Mouse (Mus musculus) ES-Bruce4 (cell line): Measurements from ENCODE around the gene Rnf4. TPM values are rescaled to one million over a fixed set of nuclear protein-coding genes. Genes with fewer than 3 reads are reported as not detected.

Source experiments
- H3K27ac ChIP-seq: 2 replicates; pipeline ENCODE4 v1.5.1; 2012; ENCODE audit warnings: low read length, inconsistent platforms; ENCODE audit not compliant: insufficient read depth
- H3K27me3 ChIP-seq: 2 replicates; pipeline ENCODE4 v1.6.1; 2012; ENCODE audit warnings: mild to moderate bottlenecking, low read length, inconsistent platforms; ENCODE audit not compliant: control insufficient read depth, poor library complexity, insufficient read depth, severe bottlenecking
- H3K36me3 ChIP-seq: 2 replicates; pipeline ENCODE4 v1.6.1; 2012; ENCODE audit warnings: inconsistent platforms, mild to moderate bottlenecking, low read length, moderate library complexity; ENCODE audit not compliant: control insufficient read depth, poor library complexity, insufficient read depth, severe bottlenecking
- H3K4me1 ChIP-seq: one replicate; pipeline ENCODE4 v1.8.1; 2011; ENCODE audit warnings: low read length; ENCODE audit not compliant: control insufficient read depth, insufficient read depth
- H3K4me3 ChIP-seq: 2 replicates; pipeline ENCODE4 v1.5.1; 2011; ENCODE audit warnings: low read depth, mild to moderate bottlenecking, low read length
- H3K9ac ChIP-seq: 2 replicates; pipeline ENCODE4 v1.6.1; 2012; ENCODE audit warnings: low read depth, mild to moderate bottlenecking, inconsistent platforms; ENCODE audit not compliant: poor library complexity, severe bottlenecking
- H3K9me3 ChIP-seq: replicated peaks from 2 replicates; pipeline ENCODE4 v1.6.1; 2012; ENCODE audit warnings: mild to moderate bottlenecking, low read length, inconsistent platforms; ENCODE audit not compliant: control insufficient read depth, poor library complexity, insufficient read depth, severe bottlenecking
- CTCF ChIP-seq: IDR thresholded peaks from one replicate; pipeline ENCODE4 v1.8.1; 2011; ENCODE audit warnings: low read depth, low read length
- EP300 ChIP-seq: IDR thresholded peaks from 2 replicates; pipeline ENCODE4 v1.6.1; 2011; ENCODE audit warnings: low read depth, low read length; ENCODE audit not compliant: insufficient read depth
- POLR2A ChIP-seq: IDR thresholded peaks from one replicate; pipeline ENCODE4 v1.8.1; 2011; ENCODE audit warnings: low read length; ENCODE audit not compliant: insufficient read depth
- polyA plus RNA-seq: library from polyadenylated mRNA; stranded (reverse); fragments of >200 nt; gene quantifications from 2 replicates; pipeline ENCODE4 v1.2.4, GENCODE M21; 2011; ENCODE audit warnings: low read depth; ENCODE audit not compliant: missing spikeins, insufficient read depth, insufficient read length

Gene Rnf4
- polyA plus RNA-seq, 1 experiment, result 210 TPM

DNA sequence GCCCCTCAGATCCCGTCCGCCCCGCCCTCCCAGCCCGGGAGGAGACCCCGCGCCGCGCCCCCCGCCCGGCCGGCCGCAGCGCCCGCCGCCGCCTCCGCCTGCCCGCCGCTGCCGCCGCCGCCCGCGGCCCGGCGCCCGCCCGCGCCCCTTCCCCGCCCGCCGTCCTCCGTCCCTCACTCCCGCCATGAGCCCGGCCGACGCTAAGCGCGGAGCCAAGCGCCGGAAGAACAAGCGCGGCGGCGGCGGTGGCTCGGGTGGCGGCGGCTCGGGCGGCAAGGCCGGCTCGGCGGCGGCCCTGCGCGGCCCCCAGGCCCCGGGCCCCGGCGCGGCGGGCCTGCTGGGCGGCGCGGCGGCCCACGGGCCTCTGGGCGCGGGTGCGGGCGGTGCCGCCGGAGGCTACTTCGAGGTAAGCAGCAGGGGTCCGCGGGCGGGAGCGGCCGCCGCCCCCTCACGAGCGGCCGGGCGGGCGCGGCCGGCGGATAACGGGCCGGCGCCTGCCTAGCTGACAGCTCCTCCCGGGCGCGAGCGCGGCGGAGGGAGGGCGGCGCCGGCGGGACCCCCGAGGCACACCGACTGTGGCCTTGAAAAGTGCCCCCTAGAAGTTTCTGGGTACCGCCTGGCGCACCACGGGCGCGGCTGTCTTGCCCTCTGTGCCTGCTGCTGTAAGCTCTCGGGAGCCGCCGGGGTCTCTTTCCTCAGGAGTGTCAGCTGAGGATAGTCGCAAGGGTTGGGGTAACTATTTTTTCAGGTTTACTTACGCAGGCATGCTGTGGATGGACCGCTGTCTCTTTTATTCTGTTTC, 34.1 kb downstream of the Rnf4 start:
- peak overlapping the region; percentile 76 for H3K4me3 ChIP-seq
- H3K36me3 ChIP-seq, result no peaks in the 10 kb centered on the region
- H3K27me3 ChIP-seq, result no peaks in the 10 kb centered on the region
- no peak for TF ChIP-seq CTCF
- no peak for TF ChIP-seq POLR2A
- no peak for TF ChIP-seq EP300
- H3K27ac ChIP-seq, result no peak overlapping the region
- peak overlapping the region; percentile 97 for H3K9ac ChIP-seq
- no peaks in the 10 kb centered on the region for H3K9me3 ChIP-seq
- no peaks in the 10 kb centered on the region for H3K4me1 ChIP-seq

DNA sequence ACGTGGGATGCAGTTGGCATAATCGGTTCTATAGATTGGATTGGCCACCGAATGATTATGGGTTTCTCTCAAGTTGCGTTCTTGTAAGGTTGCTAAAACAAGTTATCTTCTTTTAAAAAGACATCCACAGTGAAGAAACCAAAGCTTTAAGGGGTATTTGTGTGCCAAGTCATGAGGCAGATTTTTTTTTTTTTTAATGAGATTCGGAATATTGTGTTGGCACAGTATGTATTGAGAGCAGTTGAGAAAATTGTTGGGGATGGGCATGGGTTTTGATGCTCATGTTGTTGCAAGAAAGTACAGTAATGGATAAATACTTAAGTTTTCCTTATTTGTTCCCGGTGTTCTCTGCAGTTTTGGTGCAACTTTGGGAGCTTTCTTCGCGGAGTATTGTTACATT, 34.8 kb downstream of the Rnf4 start:
- Histone ChIP-seq H3K4me1 (no peaks in the 10 kb centered on the region), H3K9me3 (no peaks in the 10 kb centered on the region), H3K27me3 (no peaks in the 10 kb centered on the region), H3K27ac (no peak overlapping the region), H3K4me3 (peak overlapping the region; percentile 76), H3K9ac (peak overlapping the region; percentile 97), H3K36me3 (no peaks in the 10 kb centered on the region)
- TF ChIP-seq POLR2A, result no peak
- no peak for TF ChIP-seq EP300
- TF ChIP-seq CTCF, result no peak

DNA sequence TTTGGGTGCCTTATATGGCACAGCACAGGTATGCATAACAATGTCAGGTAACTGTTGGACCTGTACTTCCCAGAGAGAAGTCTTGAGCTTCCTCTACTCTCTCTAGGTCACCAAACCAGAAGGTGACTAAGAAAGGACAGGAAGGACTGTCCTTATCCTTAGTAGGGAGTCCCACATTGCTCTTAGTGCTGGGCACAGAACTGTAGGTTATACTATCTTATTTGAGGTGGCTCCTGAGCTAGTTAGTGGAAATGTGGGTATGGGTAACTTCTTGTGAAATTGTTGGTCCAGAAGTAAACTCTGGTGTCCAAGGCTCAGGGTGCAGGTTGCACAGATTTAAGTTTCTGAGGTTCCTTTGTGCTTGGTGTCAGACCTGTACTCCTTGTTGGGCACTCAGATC, 36.1 kb downstream of the Rnf4 start:
- Histone ChIP-seq H3K9ac (no peak overlapping the region), H3K4me1 (no peaks in the 10 kb centered on the region), H3K9me3 (no peaks in the 10 kb centered on the region), H3K27ac (no peak overlapping the region), H3K36me3 (no peaks in the 10 kb centered on the region), H3K4me3 (no peak overlapping the region), H3K27me3 (no peaks in the 10 kb centered on the region)
- TF ChIP-seq CTCF, result no peak
- no peak for TF ChIP-seq POLR2A
- TF ChIP-seq EP300, result no peak

DNA sequence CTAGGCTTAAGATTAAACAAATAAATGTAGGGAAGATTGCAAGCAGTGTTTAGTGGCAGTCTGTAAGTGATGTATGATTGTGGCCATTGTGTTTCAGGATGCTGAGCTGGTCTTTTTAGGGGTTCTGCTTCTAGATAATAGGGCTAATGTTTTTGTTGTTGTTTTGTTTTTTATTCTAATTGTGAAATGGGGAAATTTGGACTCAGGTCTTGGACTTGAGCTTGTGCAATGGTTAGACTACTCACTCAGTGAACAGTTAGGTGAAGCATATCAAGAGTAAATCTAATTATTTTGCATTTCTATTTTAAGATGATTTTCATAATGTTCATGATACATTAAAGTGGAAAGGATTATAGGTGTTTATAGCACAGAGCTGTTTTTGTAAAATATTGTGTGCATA, 36.5 kb downstream of the Rnf4 start:
- Histone ChIP-seq H3K4me3 (no peak overlapping the region), H3K9ac (no peak overlapping the region), H3K4me1 (no peaks in the 10 kb centered on the region), H3K27ac (no peak overlapping the region), H3K27me3 (no peaks in the 10 kb centered on the region), H3K9me3 (no peaks in the 10 kb centered on the region), H3K36me3 (no peaks in the 10 kb centered on the region)
- TF ChIP-seq POLR2A (no peak), EP300 (no peak), CTCF (no peak)

DNA sequence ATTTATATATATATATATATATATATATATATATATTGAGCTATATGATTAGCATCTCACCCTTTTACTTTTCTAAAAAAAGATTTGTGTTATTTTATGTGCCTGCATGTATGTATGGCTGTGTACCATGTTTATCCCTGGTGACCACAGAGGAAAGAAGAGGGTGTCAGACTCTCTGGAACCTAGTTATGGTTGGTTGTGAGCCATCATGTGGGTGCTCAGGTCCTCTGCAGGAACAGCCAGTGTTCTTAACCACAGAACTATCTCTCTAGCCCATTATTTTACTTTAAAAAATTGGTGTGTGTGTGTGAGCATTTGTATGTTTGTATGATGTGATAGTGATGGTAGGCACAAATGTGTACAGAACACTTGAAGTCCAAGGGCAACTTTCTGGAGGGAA, 42.7 kb downstream of the Rnf4 start:
- Histone ChIP-seq H3K9ac (no peak overlapping the region), H3K36me3 (no peaks in the 10 kb centered on the region), H3K4me1 (no peaks in the 10 kb centered on the region), H3K27me3 (no peaks in the 10 kb centered on the region), H3K27ac (no peak overlapping the region), H3K9me3 (no peaks in the 10 kb centered on the region), H3K4me3 (no peak overlapping the region)
- no peak for TF ChIP-seq EP300
- no peak for TF ChIP-seq CTCF

DNA sequence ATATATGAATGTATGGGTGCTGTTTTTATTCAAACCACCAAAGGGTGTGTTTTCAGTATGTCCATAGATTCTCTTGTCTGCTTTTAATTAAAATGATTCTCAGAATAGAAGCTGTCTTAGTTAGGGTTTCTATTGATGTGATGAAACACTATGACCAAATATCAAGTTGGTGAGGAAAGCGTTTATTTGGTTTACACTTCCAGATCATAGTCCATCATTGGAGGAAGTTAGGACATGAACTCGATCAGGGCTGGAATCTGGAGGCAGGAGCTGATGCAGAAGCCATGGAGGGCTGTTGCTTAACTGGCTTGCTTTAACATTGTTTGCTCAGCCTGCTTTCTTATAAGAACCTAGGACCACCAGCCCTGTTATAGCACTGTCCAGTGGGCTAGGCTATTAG, 45.6 kb downstream of the Rnf4 start:
- Histone ChIP-seq H3K9ac (no peak overlapping the region), H3K4me1 (no peaks in the 10 kb centered on the region), H3K4me3 (no peak overlapping the region), H3K9me3 (peaks cover 8% of the 10 kb centered on the region), H3K27me3 (no peaks in the 10 kb centered on the region), H3K36me3 (no peaks in the 10 kb centered on the region), H3K27ac (no peak overlapping the region)
- TF ChIP-seq CTCF, result no peak
- no peak for TF ChIP-seq POLR2A
- no peak for TF ChIP-seq EP300
